Mouse (Mus musculus) mouse trophoblast stem cell (cell line): ENCODE results near the gene Timm17a.

Source experiments
- in situ Hi-C, 2 experiments: fragments of 300-500 bp; cut with MseI, MboI; formaldehyde crosslinking; loops; 2 replicates in 1 of 2; 3 replicates in 1 of 2; pipeline ENCODE4 v1.15.1; 2025

The Timm17a gene

GRCm38 (mm10) chr1:135313284-135314031, at the start of gene Timm17a:
TSS of gene Timm17a (minus strand) at chr1:135313778.
- in situ Hi-C loops, result no loop called here

GRCm38 (mm10) chr1:135362115-135362514, 48.5 kb upstream of the Timm17a start:
- in situ Hi-C loops, result loop anchor here in 1 of 2 experiments (5.0 to 25.0 kb wide), 3 partner anchors 97 to 375 kb away; no protein-coding TSS in a partner anchor

- in situ Hi-C loops, result loop anchor here in 1 of 2 experiments (5.0 to 25.0 kb wide), 3 partner anchors 97 to 374 kb away; no protein-coding TSS in a partner anchor
These were observed 47.9 kb upstream of the Timm17a start for GRCm38 (mm10) chr1:135361491-135361890.

GRCm38 (mm10) chr1:135359071-135359470, 45.5 kb upstream of the Timm17a start:
- in situ Hi-C loops, result loop anchor here in 1 of 2 experiments (25.0 kb wide), 1 partner anchor 372 kb away; no protein-coding TSS in a partner anchor

GRCm38 (mm10) chr1:135351953-135352352, 38.4 kb upstream of the Timm17a start:
- in situ Hi-C loops, result loop anchor here in 1 of 2 experiments (25.0 kb wide), 1 partner anchor 365 kb away; no protein-coding TSS in a partner anchor

GRCm38 (mm10) chr1:135347498-135348169, 34.1 kb upstream of the Timm17a start:
- in situ Hi-C loops, result no loop called here

GRCm38 (mm10) chr1:135346891-135347290, 33.3 kb upstream of the Timm17a start:
- in situ Hi-C loops, result no loop called here

- in situ Hi-C loops, result no loop called here
These were observed 30.4 kb upstream of the Timm17a start for GRCm38 (mm10) chr1:135344026-135344425.

GRCm38 (mm10) chr1:135341947-135342346, 28.4 kb upstream of the Timm17a start:
- in situ Hi-C loops, result no loop called here

- in situ Hi-C loops, result no loop called here
These were observed 17.0 kb upstream of the Timm17a start for GRCm38 (mm10) chr1:135330578-135330977.

GRCm38 (mm10) chr1:135328368-135328767, 14.8 kb upstream of the Timm17a start:
- in situ Hi-C loops, result no loop called here

- in situ Hi-C loops, result no loop called here
These were observed 12.4 kb upstream of the Timm17a start for GRCm38 (mm10) chr1:135325934-135326333.

- in situ Hi-C loops, result no loop called here
These were observed 11.0 kb upstream of the Timm17a start, which contains the start of gene Lmod1 for GRCm38 (mm10) chr1:135324571-135324970. TSS of gene Lmod1 (plus strand) at chr1:135324807.

- in situ Hi-C loops, result no loop called here
These were observed 9.9 kb upstream of the Timm17a start for GRCm38 (mm10) chr1:135323367-135323901.

- in situ Hi-C loops, result no loop called here
These were observed 1.4 kb downstream of the Timm17a start for GRCm38 (mm10) chr1:135312201-135312600.

- in situ Hi-C loops, result no loop called here
These were observed 2.2 kb downstream of the Timm17a start for GRCm38 (mm10) chr1:135311356-135311755.

- in situ Hi-C loops, result no loop called here
These were observed 22.7 kb downstream of the Timm17a start for GRCm38 (mm10) chr1:135290908-135291307.

GRCm38 (mm10) chr1:135286311-135286710, 27.3 kb downstream of the Timm17a start:
- in situ Hi-C loops, result no loop called here

GRCm38 (mm10) chr1:135283826-135284291, 29.7 kb downstream of the Timm17a start, which contains the start of gene Rnpep:
TSS of gene Rnpep (minus strand) at chr1:135284084.
- in situ Hi-C loops, result no loop called here

GRCm38 (mm10) chr1:135283287-135283825, 30.2 kb downstream of the Timm17a start:
- in situ Hi-C loops, result no loop called here

- in situ Hi-C loops, result no loop called here
These were observed 30.9 kb downstream of the Timm17a start for GRCm38 (mm10) chr1:135282536-135283286.
